Mouse (Mus musculus) CH12.LX (cell line): Measurements from ENCODE around the gene Rab4a.

ENCODE experiments used
- CTCF ChIP-seq, 2 experiments: IDR thresholded peaks in 1 of 2; conservative IDR thresholded peaks in 1 of 2; 2 replicates each; pipeline ENCODE4 v1.5.1; 2011 to 2012; ENCODE audit warnings: low read depth in 2 of 2, low read length in 2 of 2, improper control_type of control experiment in 1 of 2, inconsistent platforms in 1 of 2, mild to moderate bottlenecking in 1 of 2, moderate library complexity in 1 of 2
- EP300 ChIP-seq: IDR thresholded peaks from 2 replicates; pipeline ENCODE4 v1.6.1; 2011; ENCODE audit warnings: low read length, improper control_type of control experiment
- HCFC1 ChIP-seq: IDR thresholded peaks from 2 replicates; pipeline ENCODE4 v1.6.1; 2012; ENCODE audit warnings: low read depth, mild to moderate bottlenecking, inconsistent platforms, low read length, improper control_type of control experiment
- MXI1 ChIP-seq: IDR thresholded peaks from 2 replicates; pipeline ENCODE4 v1.6.1; 2011; ENCODE audit warnings: mild to moderate bottlenecking, low read depth, low read length, improper control_type of control experiment
- POLR2A ChIP-seq: IDR thresholded peaks from 2 replicates; pipeline ENCODE4 v1.6.1; 2011; ENCODE audit warnings: low read depth, mild to moderate bottlenecking, improper control_type of control experiment, low read length
- RCOR1 ChIP-seq: conservative IDR thresholded peaks from 2 replicates; pipeline ENCODE4 v1.6.1; 2012; ENCODE audit warnings: low read depth, mild to moderate bottlenecking, inconsistent platforms, low read length, improper control_type of control experiment
- TCF12 ChIP-seq: IDR thresholded peaks from 2 replicates; pipeline ENCODE4 v1.6.1; 2014; ENCODE audit warnings: low read depth, mild to moderate bottlenecking, inconsistent platforms, low read length, improper control_type of control experiment

GRCm38 (mm10) chr8:123791845-123792225 lies 13.9 kb upstream of the Rab4a start:
- TF ChIP-seq POLR2A (no peak), HCFC1 (no peak), EP300 (no peak), RCOR1 (no peak), CTCF (conservative IDR thresholded peaks at IDR 0.05 in 1 of 2, IDR thresholded peaks at IDR 0.05 in 1 of 2; ENCODE audit: low read depth in 2 of 2, low read length in 2 of 2) (no peak), MXI1 (no peak), TCF12 (no peak)
